Mouse (Mus musculus) lung, postnatal 0 days (tissue): ENCODE results near the gene Lrrc75a.

ENCODE experiments used
- CTCF ChIP-seq: IDR thresholded peaks from 2 replicates; pipeline ENCODE4 v1.5.1; 2016; ENCODE audit warnings: antibody characterized with exemption, mild to moderate bottlenecking
- EP300 ChIP-seq: IDR thresholded peaks from 2 replicates; pipeline ENCODE4 v1.6.1; 2016; ENCODE audit warnings: antibody characterized with exemption, mild to moderate bottlenecking, control low read depth

- no peak for TF ChIP-seq CTCF
- peak; percentile 80 for TF ChIP-seq EP300
Measured at GRCm38 (mm10) chr11:62624341-62625291, 23.7 kb downstream of the Lrrc75a start.
